Mouse (Mus musculus): ENCODE results near the gene Ankrd34a. TPM values are rescaled to one million over a fixed set of nuclear protein-coding genes. Genes with fewer than 3 reads are reported as not detected.
A peak's percentile ranks its signal among the peaks of the same experiment; 100 is the strongest.
"Not testable (repeated sequence)": the region's sequence is repeated elsewhere in the genome, so short reads cannot be mapped to it uniquely, and the experiment has no call there.

Ankrd34a gene
- polyA plus RNA-seq, 1 experiment from 2014 or later, result 6.8 TPM

GRCm38 (mm10) chr3:96606007-96606406 is 9.6 kb downstream of the Ankrd34a start:
- H3K4me3 ChIP-seq; H3K9me3 ChIP-seq; H3K27me3 ChIP-seq (ENCODE audit: insufficient read depth, poor library complexity, severe bottlenecking); DNase-seq (ENCODE audit: low spot score); H3K27ac ChIP-seq: not testable (repeated sequence)
- Histone ChIP-seq H3K36me3 (peaks cover 25% of the 10 kb centered on the region), H3K4me1 (peaks cover 24% of the 10 kb centered on the region)
- 82% methylated on average over 4 of the region's 4 CpGs for WGBS

GRCm38 (mm10) chr3:96606618-96607017 is 10.2 kb downstream of the Ankrd34a start:
- Histone ChIP-seq H3K27me3 (ENCODE audit: insufficient read depth, poor library complexity, severe bottlenecking) (no peaks in the 10 kb centered on the region), H3K4me3 (no peak overlapping the region), H3K4me1 (peaks cover 24% of the 10 kb centered on the region), H3K36me3 (peaks cover 25% of the 10 kb centered on the region), H3K9me3 (no peaks in the 10 kb centered on the region), H3K27ac (no peak overlapping the region)
- no peak for DNase-seq (ENCODE audit: low spot score)
- 83% methylated on average over 4 of the region's 4 CpGs for WGBS

- 93% methylated on average over 3 of the region's 3 CpGs for WGBS
Observed at GRCm38 (mm10) chr3:96617941-96618340, 21.5 kb downstream of the Ankrd34a start.

GRCm38 (mm10) chr3:96623201-96623600 is 26.8 kb downstream of the Ankrd34a start:
- DNase-seq (ENCODE audit: low spot score), result no peak
- no peaks in the 10 kb centered on the region for H3K4me1 ChIP-seq
- 91% methylated on average over 4 of the region's 4 CpGs for WGBS
- H3K27me3 ChIP-seq (ENCODE audit: insufficient read depth, poor library complexity, severe bottlenecking), result no peaks in the 10 kb centered on the region
- H3K9me3 ChIP-seq, result no peaks in the 10 kb centered on the region
- no peak overlapping the region for H3K27ac ChIP-seq
- H3K4me3 ChIP-seq, result no peak overlapping the region
- H3K36me3 ChIP-seq, result peaks cover 79% of the 10 kb centered on the region

More at GRCm38 (mm10) chr3:96617941-96618340, 21.5 kb downstream of the Ankrd34a start:
- Histone ChIP-seq H3K36me3 (peaks cover 79% of the 10 kb centered on the region), H3K9me3 (no peaks in the 10 kb centered on the region), H3K4me3 (no peak overlapping the region), H3K27ac (no peak overlapping the region), H3K27me3 (ENCODE audit: insufficient read depth, poor library complexity, severe bottlenecking) (no peaks in the 10 kb centered on the region), H3K4me1 (no peaks in the 10 kb centered on the region)
- no peak for DNase-seq (ENCODE audit: low spot score)

GRCm38 (mm10) chr3:96629729-96630600 is 33.5 kb downstream of the Ankrd34a start, which contains the start of gene Rbm8a:
TSS of gene Rbm8a (plus strand) at chr3:96629933.
- peak; percentile 98 for DNase-seq (ENCODE audit: low spot score)
- 1% methylated on average over 48 of the region's 48 CpGs for WGBS
- peaks cover 44% of the 10 kb centered on the region for H3K36me3 ChIP-seq
- peaks cover 14% of the 10 kb centered on the region for H3K4me1 ChIP-seq
- H3K4me3 ChIP-seq, result peak within 1 kb of the TSS; percentile 78
- peak within 1 kb of the TSS; percentile 95 for H3K27ac ChIP-seq
- H3K9me3 ChIP-seq, result no peaks in the 10 kb centered on the region
- H3K27me3 ChIP-seq (ENCODE audit: insufficient read depth, poor library complexity, severe bottlenecking), result no peaks in the 10 kb centered on the region

GRCm38 (mm10) chr3:96632058-96632457 is 35.6 kb downstream of the Ankrd34a start:
- no peak overlapping the region for H3K27ac ChIP-seq
- peaks cover 33% of the 10 kb centered on the region for H3K36me3 ChIP-seq

GRCm38 (mm10) chr3:96634015-96634414 is 37.6 kb downstream of the Ankrd34a start:
- no peaks in the 10 kb centered on the region for H3K27me3 ChIP-seq (ENCODE audit: insufficient read depth, poor library complexity, severe bottlenecking)
- peaks cover 43% of the 10 kb centered on the region for H3K36me3 ChIP-seq
- no peak for DNase-seq (ENCODE audit: low spot score)
- H3K4me1 ChIP-seq, result peaks cover 35% of the 10 kb centered on the region
- H3K9me3 ChIP-seq, result no peaks in the 10 kb centered on the region
- 51% methylated on average over 1 of the region's 1 CpGs for WGBS
- H3K4me3 ChIP-seq, result no peak overlapping the region; the same call in 1 of the 2 replicates
- no peak overlapping the region for H3K27ac ChIP-seq

More at GRCm38 (mm10) chr3:96632058-96632457, 35.6 kb downstream of the Ankrd34a start:
- no peak for DNase-seq (ENCODE audit: low spot score)
- H3K4me3 ChIP-seq, result no peak overlapping the region
- peaks cover 34% of the 10 kb centered on the region for H3K4me1 ChIP-seq
- no peaks in the 10 kb centered on the region for H3K27me3 ChIP-seq (ENCODE audit: insufficient read depth, poor library complexity, severe bottlenecking)
- no peaks in the 10 kb centered on the region for H3K9me3 ChIP-seq

GRCm38 (mm10) chr3:96634928-96635879 is 38.8 kb downstream of the Ankrd34a start, which contains the start of the genes Pex11b and Gm42957:
TSS of gene Pex11b (plus strand) at chr3:96635376.
TSS of gene Gm42957 (plus strand) at chr3:96635474.
- Histone ChIP-seq H3K36me3 (peaks cover 54% of the 10 kb centered on the region), H3K27ac (peak within 1 kb of the TSS; percentile 98), H3K4me1 (peaks cover 33% of the 10 kb centered on the region), H3K4me3 (peak within 1 kb of the TSS; percentile 98), H3K9me3 (no peaks in the 10 kb centered on the region), H3K27me3 (ENCODE audit: insufficient read depth, poor library complexity, severe bottlenecking) (no peaks in the 10 kb centered on the region)
- WGBS, result 2% methylated on average over 60 of the region's 60 CpGs
- DNase-seq (ENCODE audit: low spot score), result peak; percentile 94

- no peak for DNase-seq (ENCODE audit: low spot score)
- Histone ChIP-seq H3K9me3 (no peaks in the 10 kb centered on the region), H3K4me3 (peak overlapping the region; percentile 98), H3K36me3 (peaks cover 57% of the 10 kb centered on the region), H3K4me1 (peaks cover 29% of the 10 kb centered on the region), H3K27me3 (ENCODE audit: insufficient read depth, poor library complexity, severe bottlenecking) (no peaks in the 10 kb centered on the region), H3K27ac (peak overlapping the region; percentile 98)
- 8% methylated on average over 15 of the region's 15 CpGs for WGBS
Observed at GRCm38 (mm10) chr3:96635906-96636305, 39.5 kb downstream of the Ankrd34a start.

- peaks cover 26% of the 10 kb centered on the region for H3K4me1 ChIP-seq
- H3K27me3 ChIP-seq (ENCODE audit: insufficient read depth, poor library complexity, severe bottlenecking), result no peaks in the 10 kb centered on the region
- peaks cover 56% of the 10 kb centered on the region for H3K36me3 ChIP-seq
- no peak for DNase-seq (ENCODE audit: low spot score)
- peak overlapping the region; percentile 98; the same call in 1 of the 2 replicates for H3K27ac ChIP-seq
- no peaks in the 10 kb centered on the region for H3K9me3 ChIP-seq
- H3K4me3 ChIP-seq, result peak overlapping the region; percentile 98
- WGBS, result 70% methylated on average over 11 of the region's 11 CpGs
Observed at GRCm38 (mm10) chr3:96636448-96636847, 40.0 kb downstream of the Ankrd34a start.

- no peak overlapping the region for H3K4me3 ChIP-seq
- 82% methylated on average over 1 of the region's 1 CpGs for WGBS
- peaks cover 26% of the 10 kb centered on the region for H3K4me1 ChIP-seq
- DNase-seq (ENCODE audit: low spot score), result no peak
- H3K27me3 ChIP-seq (ENCODE audit: insufficient read depth, poor library complexity, severe bottlenecking), result no peaks in the 10 kb centered on the region
- H3K9me3 ChIP-seq, result no peaks in the 10 kb centered on the region
- peaks cover 50% of the 10 kb centered on the region for H3K36me3 ChIP-seq
- no peak overlapping the region for H3K27ac ChIP-seq
Observed at GRCm38 (mm10) chr3:96639219-96639618, 42.8 kb downstream of the Ankrd34a start.

- Histone ChIP-seq H3K27ac (no peak within 1 kb of the TSS), H3K4me1 (peaks cover 15% of the 10 kb centered on the region), H3K9me3 (no peaks in the 10 kb centered on the region), H3K27me3 (ENCODE audit: insufficient read depth, poor library complexity, severe bottlenecking) (no peaks in the 10 kb centered on the region), H3K36me3 (peaks cover 30% of the 10 kb centered on the region), H3K4me3 (peak within 1 kb of the TSS; percentile 13; the same call in 1 of the 2 replicates)
- DNase-seq (ENCODE audit: low spot score), result no peak
- WGBS, result 53% methylated on average over 7 of the region's 7 CpGs
Observed at GRCm38 (mm10) chr3:96645018-96645649, 48.7 kb downstream of the Ankrd34a start, which contains the start of gene Itga10. TSS of gene Itga10 (plus strand) at chr3:96645584.
